Mouse (Mus musculus): ENCODE data around the gene Agap2.
A peak's percentile ranks its signal among the peaks of the same experiment; 100 is the strongest.

Agap2 gene

GRCm38 (mm10) chr10:127076082-127076481, 998 bp downstream of the Agap2 start:
- no peak for DNase-seq (ENCODE audit: low read depth, low spot score)

- no peak for DNase-seq (ENCODE audit: low read depth, low spot score)
These were observed 2.4 kb downstream of the Agap2 start for GRCm38 (mm10) chr10:127077515-127077914.

GRCm38 (mm10) chr10:127078001-127078676, 3.1 kb downstream of the Agap2 start:
- no peak for DNase-seq (ENCODE audit: low read depth, low spot score)

- DNase-seq (ENCODE audit: low read depth, low spot score): peak; percentile 50
These were observed 3.8 kb downstream of the Agap2 start for GRCm38 (mm10) chr10:127078677-127079575.

GRCm38 (mm10) chr10:127079665-127080391, 4.7 kb downstream of the Agap2 start:
- no peak for DNase-seq (ENCODE audit: low read depth, low spot score)

GRCm38 (mm10) chr10:127080901-127081780, 6.1 kb downstream of the Agap2 start:
- DNase-seq (ENCODE audit: low read depth, low spot score): no peak

- DNase-seq (ENCODE audit: low read depth, low spot score): peak; percentile 49
These were observed 7.0 kb downstream of the Agap2 start for GRCm38 (mm10) chr10:127081996-127082620.

- no peak for DNase-seq (ENCODE audit: low read depth, low spot score)
These were observed 8.3 kb downstream of the Agap2 start for GRCm38 (mm10) chr10:127083292-127083914.

- DNase-seq (ENCODE audit: low read depth, low spot score): no peak
These were observed 8.8 kb downstream of the Agap2 start for GRCm38 (mm10) chr10:127083915-127084306.

- no peak for DNase-seq (ENCODE audit: low read depth, low spot score)
These were observed 10.0 kb downstream of the Agap2 start for GRCm38 (mm10) chr10:127085052-127085451.

GRCm38 (mm10) chr10:127085633-127086032, 10.5 kb downstream of the Agap2 start:
- no peak for DNase-seq (ENCODE audit: low read depth, low spot score)

GRCm38 (mm10) chr10:127090560-127091411, 15.7 kb downstream of the Agap2 start:
- DNase-seq (ENCODE audit: low read depth, low spot score): no peak

GRCm38 (mm10) chr10:127091507-127092396, 16.7 kb downstream of the Agap2 start:
- no peak for DNase-seq (ENCODE audit: low read depth, low spot score)

GRCm38 (mm10) chr10:127092742-127093141, 17.7 kb downstream of the Agap2 start:
- DNase-seq (ENCODE audit: low read depth, low spot score): no peak

GRCm38 (mm10) chr10:127094382-127094802, 19.3 kb downstream of the Agap2 start:
- no peak for DNase-seq (ENCODE audit: low read depth, low spot score)

- DNase-seq (ENCODE audit: low read depth, low spot score): no peak
These were observed 23.4 kb downstream of the Agap2 start for GRCm38 (mm10) chr10:127098514-127098913.

- no peak for DNase-seq (ENCODE audit: low read depth, low spot score)
These were observed 24.1 kb downstream of the Agap2 start for GRCm38 (mm10) chr10:127099191-127099590.

- DNase-seq (ENCODE audit: low read depth, low spot score): no peak
These were observed 24.8 kb downstream of the Agap2 start for GRCm38 (mm10) chr10:127099868-127100267.
